Comparison of ENCODE assay signal across 9 mouse cellular contexts in the genomic region with DNA sequence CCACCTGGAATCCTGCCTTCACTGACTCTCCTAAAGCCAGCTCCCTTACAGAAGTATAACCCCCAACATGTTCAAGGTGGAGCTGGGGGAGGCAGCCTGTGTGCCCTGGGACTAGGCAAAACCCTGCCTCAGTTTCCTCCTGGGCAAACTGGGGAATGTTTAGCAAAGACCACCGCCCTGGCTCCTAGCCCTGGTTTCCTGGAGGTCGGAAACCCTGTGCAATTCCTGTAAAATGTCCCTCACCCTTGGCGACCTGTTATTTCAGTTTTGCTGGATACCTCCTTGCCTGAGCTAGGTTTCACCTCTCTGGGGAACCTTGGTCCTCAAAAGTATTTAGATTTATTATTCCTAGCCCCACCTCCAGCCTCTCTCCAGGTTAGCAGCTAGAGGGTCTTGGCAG. TPM values are rescaled to one million over a fixed set of nuclear protein-coding genes. Genes with fewer than 3 reads are reported as not detected.
DNase-seq lines count a peak whose midpoint lies in the region; ATAC-seq and TF ChIP-seq lines count a peak whose summit lies in the region.
"Had no signal": no experiment of that assay in that cellular context is flagged by ENCODE, and none has a peak within 500 bp of the region (broad histone marks: within the 10 kb centered on the region; RNA-seq: fewer than 3 reads in every experiment).

No protein-coding gene starts in this region.

- H3K4me3 ChIP-seq in hindbrain, embryonic 10.5 days: peak overlapping the region; percentile 48; the same call in 1 of the 2 replicates
- no peak overlapping the region for H3K4me3 ChIP-seq in hindbrain, embryonic 12.5 days
- H3K4me3 ChIP-seq in testis, adult 2 months (ENCODE audit: control insufficient read depth, low read depth, low read length): no peak overlapping the region
- H3K4me3 ChIP-seq in limb, embryonic 13.5 days: no peak overlapping the region
- no peak overlapping the region for H3K4me3 ChIP-seq in stomach, postnatal 0 days (ENCODE audit: low read depth, low read length)
- H3K4me3 ChIP-seq: erythroblast, embryonic 14.5 days had no signal

- H3K36me3 ChIP-seq in hindbrain, embryonic 10.5 days: no peaks in the 10 kb centered on the region
- no peaks in the 10 kb centered on the region for H3K36me3 ChIP-seq in hindbrain, embryonic 12.5 days
- H3K36me3 ChIP-seq in testis, adult 2 months (ENCODE audit: control insufficient read depth, insufficient read depth, low read length): no peaks in the 10 kb centered on the region
- peaks cover 1% of the 10 kb centered on the region for H3K36me3 ChIP-seq in limb, embryonic 13.5 days
- H3K36me3 ChIP-seq in stomach, postnatal 0 days (ENCODE audit: control insufficient read depth, insufficient read depth, low read length): 0 out of 2 replicates have a peak, but pooled peaks cover 2% of the 10 kb centered on the region

- peaks cover 19% of the 10 kb centered on the region for H3K27me3 ChIP-seq in hindbrain, embryonic 10.5 days (ENCODE audit: insufficient read depth, poor library complexity, severe bottlenecking)
- peaks cover 8% of the 10 kb centered on the region; the same call in 1 of the 2 replicates for H3K27me3 ChIP-seq in hindbrain, embryonic 12.5 days
- no peaks in the 10 kb centered on the region for H3K27me3 ChIP-seq in testis, adult 2 months (ENCODE audit: control insufficient read depth, insufficient read depth, low read length)
- H3K27me3 ChIP-seq in limb, embryonic 13.5 days: no peaks in the 10 kb centered on the region
- H3K27me3 ChIP-seq in stomach, postnatal 0 days (ENCODE audit: control insufficient read depth, insufficient read depth, low read length): no peaks in the 10 kb centered on the region

- ATAC-seq in hindbrain, embryonic 12.5 days (ENCODE audit: low FRiP score): no peak
- no peak for ATAC-seq in limb, embryonic 13.5 days (ENCODE audit: low FRiP score, low read depth)
- ATAC-seq in stomach, postnatal 0 days (ENCODE audit: low FRiP score, low TSS enrichment): no peak

- no peak overlapping the region for H3K4me2 ChIP-seq in hindbrain, embryonic 12.5 days (replicated peaks)
- H3K4me2 ChIP-seq in limb, embryonic 13.5 days (replicated peaks): peak overlapping the region; percentile 80
- peak overlapping the region; percentile 73 for H3K4me2 ChIP-seq in stomach, postnatal 0 days (replicated peaks; ENCODE audit: low read depth)

- H3K9me3 ChIP-seq in hindbrain, embryonic 10.5 days: no peaks in the 10 kb centered on the region
- no peaks in the 10 kb centered on the region for H3K9me3 ChIP-seq in hindbrain, embryonic 12.5 days (replicated peaks)
- no peaks in the 10 kb centered on the region for H3K9me3 ChIP-seq in limb, embryonic 13.5 days
- no peaks in the 10 kb centered on the region for H3K9me3 ChIP-seq in stomach, postnatal 0 days (ENCODE audit: control insufficient read depth, low read length)

- TF ChIP-seq CTCF in testis, adult 2 months (IDR thresholded peaks at IDR 0.05; ENCODE audit: control insufficient read depth, insufficient read depth, insufficient replicate concordance, low read depth, low read length): no peak
- no peak for TF ChIP-seq CTCF in stomach, postnatal 0 days (IDR thresholded peaks at IDR 0.05; ENCODE audit: low read depth)

- peaks cover 38% of the 10 kb centered on the region for H3K4me1 ChIP-seq in hindbrain, embryonic 10.5 days (replicated peaks)
- H3K4me1 ChIP-seq in hindbrain, embryonic 12.5 days: peaks cover 29% of the 10 kb centered on the region
- H3K4me1 ChIP-seq in testis, adult 2 months (ENCODE audit: control insufficient read depth, insufficient read depth, low read length): peaks cover 9% of the 10 kb centered on the region
- peaks cover 44% of the 10 kb centered on the region for H3K4me1 ChIP-seq in limb, embryonic 13.5 days
- H3K4me1 ChIP-seq in stomach, postnatal 0 days (replicated peaks; ENCODE audit: control insufficient read depth, insufficient read depth): peaks cover 19% of the 10 kb centered on the region

- peak overlapping the region; percentile 84; the same call in 1 of the 2 replicates for H3K27ac ChIP-seq in hindbrain, embryonic 10.5 days
- no peak overlapping the region for H3K27ac ChIP-seq in hindbrain, embryonic 12.5 days
- H3K27ac ChIP-seq in testis, adult 2 months (ENCODE audit: control insufficient read depth, insufficient read depth, low read depth, low read length): peak overlapping the region; percentile 82
- H3K27ac ChIP-seq in limb, embryonic 13.5 days: no peak overlapping the region; the same call in 1 of the 2 replicates
- H3K27ac ChIP-seq in stomach, postnatal 0 days (replicated peaks): peak overlapping the region; percentile 92

- TF ChIP-seq POLR2A in testis, adult 2 months (IDR thresholded peaks at IDR 0.05; ENCODE audit: control insufficient read depth, low read depth, low read length): no peak

- H3K9ac ChIP-seq in hindbrain, embryonic 12.5 days: no peak overlapping the region
- peak overlapping the region; percentile 72 for H3K9ac ChIP-seq in limb, embryonic 13.5 days
- H3K9ac ChIP-seq in stomach, postnatal 0 days (ENCODE audit: low read length): peak overlapping the region; percentile 65

- WGBS in hindbrain, embryonic 10.5 days: 70% methylated on average over 3 of the region's 3 CpGs
- 75% methylated on average over 3 of the region's 3 CpGs for WGBS in hindbrain, embryonic 12.5 days
- 72% methylated on average over 3 of the region's 3 CpGs for WGBS in limb, embryonic 13.5 days
- WGBS in stomach, postnatal 0 days: 64% methylated on average over 3 of the region's 3 CpGs

- DNase-seq in hindbrain, embryonic 10.5 days (ENCODE audit: low spot score): no peak
- no peak for DNase-seq in testis, postnatal 14 days (ENCODE audit: low spot score)
- DNase-seq in stomach, postnatal 0 days (ENCODE audit: low spot score): no peak
- no peak for DNase-seq in urinary bladder, adult 18-20 months (ENCODE audit: low spot score in 2 of 2)
- no peak for DNase-seq in B cell, adult 2 months

- no peak for TF ChIP-seq EP300 in stomach, postnatal 0 days (optimal IDR thresholded peaks at IDR 0.05)

RNA-seq across cellular contexts. Expression of a gene that starts 1.1 kb away (rescaled TPM):
- 9.8 and 9.9 TPM in 2 replicates for polyA plus RNA-seq in hindbrain, embryonic 10.5 days (2016; fragmentation: Nextera tagmentation; extraction: Ambion mirVana)
- 11.6 and 13.0 TPM in 2 replicates for polyA plus RNA-seq in hindbrain, embryonic 12.5 days (2016; fragmentation: Nextera tagmentation; extraction: Ambion mirVana)
- 8.2 and 9.8 TPM in 2 replicates for polyA plus RNA-seq in testis, adult 2 months (2012; rRNA removed)
- polyA plus RNA-seq in limb, embryonic 13.5 days (2015; fragmentation: Nextera tagmentation; extraction: Ambion mirVana): 32.2 and 34.6 TPM in 2 replicates
- polyA plus RNA-seq in stomach, postnatal 0 days (2015; fragmentation: Nextera tagmentation; extraction: Ambion mirVana): 20.2 and 24.6 TPM in 2 replicates
- polyA plus RNA-seq: erythroblast, embryonic 14.5 days had no signal

RNA-seq across cellular contexts. Expression of a gene that starts 14.3 kb away (rescaled TPM):
- polyA plus RNA-seq in hindbrain, embryonic 10.5 days (2016; fragmentation: Nextera tagmentation; extraction: Ambion mirVana): 0.04 and 0.22 TPM in 2 replicates
- 0.09 and 0.57 TPM in 2 replicates for polyA plus RNA-seq in hindbrain, embryonic 12.5 days (2016; fragmentation: Nextera tagmentation; extraction: Ambion mirVana)
- 6.0 and 7.0 TPM in 2 replicates for polyA plus RNA-seq in testis, adult 2 months (2012; rRNA removed)
- polyA plus RNA-seq in limb, embryonic 13.5 days (2015; fragmentation: Nextera tagmentation; extraction: Ambion mirVana): not detected in 2 replicates
- polyA plus RNA-seq in stomach, postnatal 0 days (2015; fragmentation: Nextera tagmentation; extraction: Ambion mirVana): 0.02 and 0.08 TPM in 2 replicates
- polyA plus RNA-seq: erythroblast, embryonic 14.5 days had no signal

RNA-seq across cellular contexts. Expression of a gene that starts 35.1 kb away (rescaled TPM):
- polyA plus RNA-seq in hindbrain, embryonic 10.5 days (2016; fragmentation: Nextera tagmentation; extraction: Ambion mirVana): not detected in 2 replicates
- 0.07 and 0.14 TPM in 2 replicates for polyA plus RNA-seq in hindbrain, embryonic 12.5 days (2016; fragmentation: Nextera tagmentation; extraction: Ambion mirVana)
- polyA plus RNA-seq in testis, adult 2 months (2012; rRNA removed): 0.47 and 0.59 TPM in 2 replicates
- 0.22 and 0.24 TPM in 2 replicates for polyA plus RNA-seq in limb, embryonic 13.5 days (2015; fragmentation: Nextera tagmentation; extraction: Ambion mirVana)
- 0.24 and 0.30 TPM in 2 replicates for polyA plus RNA-seq in stomach, postnatal 0 days (2015; fragmentation: Nextera tagmentation; extraction: Ambion mirVana)

RNA-seq across cellular contexts. Expression of a gene that starts 42.4 kb away (rescaled TPM):
- polyA plus RNA-seq in hindbrain, embryonic 10.5 days (2016; fragmentation: Nextera tagmentation; extraction: Ambion mirVana): 7.8 and 8.1 TPM in 2 replicates
- 4.9 and 5.7 TPM in 2 replicates for polyA plus RNA-seq in hindbrain, embryonic 12.5 days (2016; fragmentation: Nextera tagmentation; extraction: Ambion mirVana)
- 5.5 and 9.6 TPM in 2 replicates for polyA plus RNA-seq in testis, adult 2 months (2012; rRNA removed)
- 11.3 and 12.5 TPM in 2 replicates for polyA plus RNA-seq in limb, embryonic 13.5 days (2015; fragmentation: Nextera tagmentation; extraction: Ambion mirVana)
- 6.4 and 8.0 TPM in 2 replicates for polyA plus RNA-seq in stomach, postnatal 0 days (2015; fragmentation: Nextera tagmentation; extraction: Ambion mirVana)

Comparison
In these comparisons a context has a peak if more than half of its experiments do, and no peak if none do; other contexts are left out.
1. H3K27ac ChIP-seq: peak in hindbrain, embryonic 10.5 days (single experiment), testis, adult 2 months (single experiment) and stomach, postnatal 0 days (single experiment); none in hindbrain, embryonic 12.5 days (single experiment) and limb, embryonic 13.5 days (single experiment).